Mouse (Mus musculus) adrenal gland, postnatal 4 days (tissue): ENCODE data around the gene Actr3b. TPM values are rescaled to one million over a fixed set of nuclear protein-coding genes. Genes with fewer than 3 reads are reported as not detected.
"Not testable (repeated sequence)": the region's sequence is repeated elsewhere in the genome, so short reads cannot be mapped to it uniquely, and the experiment has no call there.

Experiments used
- DNase-seq, 2 experiments: peaks; one replicate each; pipeline ENCODE4 v3.0.0; 2021 to 2022; ENCODE audit warnings: low spot score in 2 of 2, mixed read lengths in 2 of 2
- total RNA-seq, 2 experiments: library from RNA; stranded (reverse); gene quantifications; 2 replicates each; pipeline ENCODE4 v1.2.3; 2021

Actr3b gene
- total RNA-seq, 2 experiments from 2014 or later, result 10.6 to 11.9 TPM

DNA sequence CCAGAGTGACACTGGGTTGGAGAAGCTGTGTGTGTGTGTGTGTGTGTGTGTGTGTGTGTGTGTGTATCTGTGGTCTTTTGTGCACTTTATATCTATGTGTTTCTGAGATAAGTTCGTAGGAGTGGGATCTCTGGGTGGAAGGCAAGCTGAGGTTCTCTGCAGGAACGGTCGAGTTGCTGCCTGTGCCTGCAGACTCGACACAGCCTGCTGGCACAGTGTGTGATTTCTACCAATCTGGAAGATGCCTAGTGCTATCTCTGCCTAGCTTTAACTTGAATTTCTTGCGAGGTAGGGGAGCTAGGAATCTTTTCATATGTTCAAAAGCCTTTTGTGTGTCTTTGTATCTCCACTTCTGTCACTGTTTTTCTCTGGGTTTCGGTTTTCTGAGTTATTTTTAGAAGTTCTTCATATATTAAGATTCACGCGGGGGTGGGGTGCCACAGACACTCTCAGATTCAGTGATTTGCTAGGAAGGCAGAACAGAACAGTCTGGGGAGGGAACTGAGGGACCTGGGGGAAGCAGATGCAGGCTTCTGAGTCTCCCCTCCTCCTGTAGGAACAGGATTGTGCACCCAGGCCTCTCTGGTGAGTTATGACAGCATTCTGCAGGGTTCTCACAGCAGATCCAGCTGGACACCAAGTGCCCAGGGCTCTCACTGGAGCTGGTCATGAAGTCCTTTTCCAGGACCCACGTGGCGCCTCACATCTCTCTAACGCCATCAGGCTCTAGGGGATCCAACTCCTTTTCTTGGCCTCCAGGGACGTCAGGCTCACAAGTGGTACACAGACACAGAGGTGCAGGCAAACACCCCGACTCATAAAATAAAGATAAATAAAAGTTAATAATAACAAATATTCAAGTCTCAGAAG, 14.4 kb downstream of the Actr3b start:
- DNase-seq, result no peak

GRCm38 (mm10) chr5:25791570-25791969, 31.8 kb downstream of the Actr3b start:
- no peak for DNase-seq

- no peak for DNase-seq
These were observed 38.0 kb downstream of the Actr3b start for GRCm38 (mm10) chr5:25797776-25798175.

DNA sequence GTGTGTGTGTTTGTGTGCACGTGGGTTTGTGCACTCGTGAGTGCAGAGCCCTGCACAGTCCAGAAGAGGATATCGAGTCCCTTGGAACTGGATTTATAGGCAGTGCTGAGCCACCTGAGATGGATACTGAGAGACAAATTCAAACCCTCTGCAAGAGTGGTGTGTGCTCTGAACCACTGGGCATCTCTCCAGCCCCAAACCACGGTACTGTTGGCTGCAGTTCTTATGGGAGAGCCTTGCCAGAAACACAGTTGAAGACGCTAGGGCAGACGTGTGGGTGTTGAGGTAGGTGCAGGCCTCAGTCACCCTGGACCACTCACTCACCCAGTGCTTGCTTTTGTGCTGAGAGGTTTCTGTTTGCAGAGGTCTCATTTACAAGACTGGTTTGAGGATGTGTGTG, 41.1 kb downstream of the Actr3b start:
- DNase-seq, result no peak

- no peak for DNase-seq
These were observed 41.9 kb downstream of the Actr3b start for GRCm38 (mm10) chr5:25801744-25802143.

DNA sequence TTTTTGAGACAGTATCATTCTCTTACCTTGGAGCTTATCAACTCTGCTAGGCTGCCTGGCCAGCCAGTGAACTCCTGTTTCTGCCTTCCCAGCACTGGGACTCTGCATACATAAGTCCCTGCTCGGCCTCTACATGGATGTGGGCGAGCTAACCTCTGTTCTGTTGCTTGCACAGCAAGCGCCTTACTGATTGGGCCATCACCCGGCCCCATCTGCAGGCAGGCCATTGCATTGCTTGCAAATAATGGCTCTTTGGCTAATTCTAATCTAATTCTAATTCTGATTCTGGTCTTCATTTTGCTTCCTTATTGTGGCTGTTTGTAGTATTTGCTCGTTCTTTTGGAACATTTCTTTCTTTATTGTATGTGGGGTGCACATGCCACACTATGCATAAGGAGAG, 44.8 kb downstream of the Actr3b start:
- no peak for DNase-seq

DNA sequence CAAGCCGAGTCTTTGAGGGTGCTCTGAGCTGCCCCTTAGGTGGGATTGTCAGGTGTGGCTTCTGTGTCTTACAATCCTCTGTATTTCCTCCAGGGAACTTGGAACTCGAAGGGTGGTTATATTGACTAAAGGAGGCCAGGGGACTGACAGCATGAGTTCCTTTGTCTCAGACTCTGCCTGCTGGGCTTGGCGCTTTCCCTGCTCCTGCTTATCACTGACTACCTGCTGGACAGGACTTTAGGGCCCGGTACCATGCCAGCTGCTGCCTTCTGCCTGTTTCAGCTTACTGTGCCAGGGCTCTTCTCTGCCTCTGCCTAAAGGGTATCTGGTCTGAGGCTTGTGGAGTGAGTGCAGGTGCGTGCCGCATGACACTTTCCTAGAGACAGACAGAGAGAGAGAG, 53.1 kb downstream of the Actr3b start:
- DNase-seq, result no peak

GRCm38 (mm10) chr5:25829308-25830094, 69.7 kb downstream of the Actr3b start:
- no peak for DNase-seq

DNA sequence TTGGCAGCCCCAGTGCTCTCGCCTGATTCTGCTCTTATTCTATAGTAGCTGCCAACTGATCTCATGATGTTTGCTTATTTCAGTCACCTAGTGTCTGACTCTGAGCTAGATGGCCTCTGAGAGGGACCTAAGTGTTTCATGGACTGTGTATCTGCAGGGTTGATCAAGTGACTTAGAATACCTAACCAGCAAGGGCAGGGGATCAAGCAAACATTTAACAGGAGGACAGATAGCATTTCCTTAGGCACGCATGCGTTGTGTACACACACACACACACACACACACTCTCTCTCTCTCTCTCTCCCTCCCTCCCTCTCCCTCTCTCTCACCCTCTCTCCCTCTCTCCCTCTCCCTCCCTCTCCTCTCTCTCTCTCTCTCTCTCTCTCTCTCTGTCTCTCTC, 71.0 kb downstream of the Actr3b start:
- DNase-seq, result no peak

DNA sequence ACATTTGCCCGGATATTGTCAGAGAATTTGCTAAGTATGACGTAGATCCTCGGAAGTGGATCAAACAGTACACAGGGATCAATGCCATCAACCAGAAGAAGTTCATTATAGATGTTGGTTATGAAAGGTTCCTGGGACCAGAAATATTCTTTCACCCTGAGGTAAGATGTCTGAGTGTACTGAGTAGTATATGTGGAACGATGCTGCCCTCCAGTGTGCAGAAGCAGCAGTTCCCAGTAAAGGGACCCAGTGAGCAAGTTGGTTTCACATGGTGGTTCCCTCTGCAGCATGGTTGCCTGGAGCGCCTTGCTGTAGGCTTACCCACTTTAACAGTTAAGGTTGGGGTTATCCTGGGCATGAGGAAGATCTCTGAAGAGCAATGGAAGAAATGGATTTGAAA, 71.8 kb downstream of the Actr3b start:
- peak in 1 of 2 experiments; percentile 15 for DNase-seq

DNA sequence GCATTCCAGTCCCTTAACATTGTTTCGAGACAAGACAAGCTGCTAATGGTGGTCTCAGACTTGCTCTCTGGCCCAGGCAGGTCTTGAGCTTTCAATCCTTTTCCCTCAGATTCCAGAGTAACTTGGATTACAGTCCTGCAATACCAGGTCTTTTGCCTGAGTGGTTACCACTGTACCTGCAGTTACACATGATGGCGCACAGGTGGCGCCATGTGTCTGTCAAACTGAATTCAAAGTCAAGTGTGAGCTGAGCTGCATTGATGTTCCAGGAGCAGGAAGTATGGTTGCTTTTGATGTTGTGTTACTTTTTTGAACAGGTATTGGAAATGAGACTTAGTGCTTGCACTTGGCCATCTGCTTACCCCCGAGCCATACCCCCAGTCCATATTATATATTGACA, 79.6 kb downstream of the Actr3b start:
- DNase-seq, result no peak

GRCm38 (mm10) chr5:25846558-25846957, 86.8 kb downstream of the Actr3b start:
- DNase-seq, result no peak

GRCm38 (mm10) chr5:25847154-25847553, 87.4 kb downstream of the Actr3b start:
- no peak for DNase-seq

GRCm38 (mm10) chr5:25848058-25848457, 88.3 kb downstream of the Actr3b start:
- DNase-seq, result peak in 1 of 2 experiments; percentile 21

- DNase-seq, result no peak
These were observed 106.4 kb downstream of the Actr3b start for GRCm38 (mm10) chr5:25866201-25866600.

DNA sequence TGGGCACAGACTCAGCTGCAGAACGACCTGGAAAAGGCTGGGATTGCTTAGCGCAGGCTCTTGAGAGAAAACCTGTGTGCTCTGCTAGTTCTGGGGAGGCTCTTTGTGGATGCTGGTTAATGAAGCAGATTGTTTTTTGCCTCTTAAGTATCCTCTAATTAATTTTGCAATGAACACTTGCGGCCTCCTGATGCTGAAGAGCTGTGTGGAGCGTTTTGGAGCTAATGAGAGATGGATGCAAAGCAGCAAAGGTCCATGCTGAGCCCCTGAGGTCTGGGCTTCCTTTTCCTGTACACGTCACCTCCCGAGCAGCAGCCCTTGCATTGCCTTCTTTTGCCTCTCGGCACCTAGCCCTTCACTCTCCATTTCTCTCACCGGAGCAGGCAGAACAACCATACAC, 110.1 kb downstream of the Actr3b start:
- DNase-seq, result no peak

DNA sequence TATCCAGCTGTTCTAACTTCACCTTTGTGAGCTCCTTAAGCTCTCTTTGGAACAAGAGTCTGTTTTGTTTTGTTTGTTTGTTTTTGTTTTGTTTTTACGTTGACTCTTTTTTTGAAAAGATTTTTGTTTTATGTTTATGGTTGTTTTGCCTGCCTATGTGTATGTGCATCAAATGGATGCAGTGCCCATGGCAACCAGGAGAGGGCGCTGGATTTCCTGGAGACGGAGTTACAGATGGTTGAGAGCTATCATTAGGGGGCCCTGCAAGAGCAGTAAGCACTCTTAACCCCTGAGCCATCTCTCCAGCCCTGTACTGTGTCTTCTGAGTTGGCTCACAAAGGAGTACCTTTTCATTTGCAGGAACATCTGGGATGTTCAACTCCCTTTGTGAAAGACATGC, 110.8 kb downstream of the Actr3b start:
- no peak for DNase-seq

GRCm38 (mm10) chr5:25871342-25872023, 111.7 kb downstream of the Actr3b start:
- no peak for DNase-seq

DNA sequence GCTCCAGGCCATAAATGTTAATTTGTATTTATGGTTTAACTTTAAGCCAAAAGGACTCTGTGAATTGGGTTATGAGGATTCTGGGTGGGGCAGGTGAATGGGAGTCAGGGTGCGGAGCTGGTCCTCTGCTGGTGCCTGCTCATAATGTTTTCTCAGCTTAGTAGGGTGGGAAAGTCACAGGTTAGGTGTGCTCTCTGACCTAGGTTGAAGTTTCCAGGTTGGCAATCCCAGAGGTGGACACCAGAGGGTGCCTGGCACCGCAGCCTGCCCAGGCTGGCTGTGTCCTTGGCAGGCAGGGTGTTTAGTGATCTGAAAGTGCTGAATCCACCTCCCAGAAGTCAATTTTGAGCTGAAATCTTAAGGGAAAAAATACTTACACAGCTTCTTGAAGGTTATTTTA, 113.2 kb downstream of the Actr3b start:
- DNase-seq, result no peak

GRCm38 (mm10) chr5:25875927-25876326, 116.1 kb downstream of the Actr3b start:
- DNase-seq, result not testable (repeated sequence)

DNA sequence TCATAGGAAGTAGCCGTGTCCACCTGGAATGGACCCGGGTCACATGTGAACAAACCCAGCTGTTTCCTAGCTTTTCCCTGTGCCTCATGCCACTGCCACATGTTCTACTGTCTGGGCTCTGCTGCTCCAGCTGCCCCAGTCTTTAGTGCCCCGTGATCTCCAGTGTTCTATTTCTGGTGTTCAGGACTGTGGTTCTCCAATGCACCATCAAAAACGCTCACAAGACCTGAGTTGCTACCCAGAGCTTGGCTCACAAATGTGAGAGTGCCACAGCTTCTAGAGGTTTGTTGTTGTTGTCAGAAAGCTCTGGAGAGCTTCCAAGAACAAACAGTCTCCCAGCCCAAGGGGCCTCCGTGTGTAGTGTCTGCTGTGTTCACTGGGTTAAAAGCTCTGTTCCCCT, 117.5 kb downstream of the Actr3b start:
- no peak for DNase-seq

GRCm38 (mm10) chr5:25877996-25878395, 118.2 kb downstream of the Actr3b start:
- no peak for DNase-seq
